Mouse (Mus musculus) bone marrow, adult 2 months (tissue): Measurements from ENCODE around the gene Prm3. TPM values are rescaled to one million over a fixed set of nuclear protein-coding genes. Genes with fewer than 3 reads are reported as not detected.

Source experiments
- H3K27ac ChIP-seq: fragments of 200-500 bp; 2 replicates; pipeline ENCODE4 v1.5.1; 2012; ENCODE audit warnings: low read depth, mild to moderate bottlenecking, control low read depth, inconsistent platforms, low read length; ENCODE audit not compliant: control insufficient read depth, poor library complexity, insufficient read depth
- H3K4me1 ChIP-seq: fragments of 200-500 bp; 2 replicates; pipeline ENCODE4 v1.6.1; 2011; ENCODE audit warnings: low read length; ENCODE audit not compliant: control insufficient read depth, insufficient read depth
- H3K4me3 ChIP-seq: fragments of 200-500 bp; replicated peaks from 2 replicates; pipeline ENCODE3; 2011; ENCODE audit warnings: mild to moderate bottlenecking, low read depth, low read length, control low read depth; ENCODE audit not compliant: control insufficient read depth
- CTCF ChIP-seq: fragments of 200-500 bp; IDR thresholded peaks from 2 replicates; pipeline ENCODE4 v1.5.1; 2011; ENCODE audit warnings: low read length, control low read depth; ENCODE audit not compliant: control insufficient read depth, insufficient read depth
- POLR2A ChIP-seq: fragments of 200-500 bp; IDR thresholded peaks from 2 replicates; pipeline ENCODE4 v1.6.1; 2011; ENCODE audit warnings: low read depth, mild to moderate bottlenecking, control low read depth, low read length, borderline replicate concordance; ENCODE audit not compliant: control insufficient read depth
- WGBS: fragments of 180-500 bp; shearing (Covaris S2); methylation state at CpG from one replicate; pipeline ENCODE4 v1.1.7; 2018; 5-methylcytosine and 5-hydroxymethylcytosine counted together
- polyA plus RNA-seq: library from polyadenylated mRNA; stranded (reverse); fragments of >200 nt; gene quantifications from 2 replicates; pipeline ENCODE4 v1.2.4, GENCODE M21; 2011; ENCODE audit warnings: low replicate concordance; ENCODE audit not compliant: missing spikeins, insufficient read depth, insufficient read length

Prm3 gene
- polyA plus RNA-seq, 1 experiment = not detected

DNA sequence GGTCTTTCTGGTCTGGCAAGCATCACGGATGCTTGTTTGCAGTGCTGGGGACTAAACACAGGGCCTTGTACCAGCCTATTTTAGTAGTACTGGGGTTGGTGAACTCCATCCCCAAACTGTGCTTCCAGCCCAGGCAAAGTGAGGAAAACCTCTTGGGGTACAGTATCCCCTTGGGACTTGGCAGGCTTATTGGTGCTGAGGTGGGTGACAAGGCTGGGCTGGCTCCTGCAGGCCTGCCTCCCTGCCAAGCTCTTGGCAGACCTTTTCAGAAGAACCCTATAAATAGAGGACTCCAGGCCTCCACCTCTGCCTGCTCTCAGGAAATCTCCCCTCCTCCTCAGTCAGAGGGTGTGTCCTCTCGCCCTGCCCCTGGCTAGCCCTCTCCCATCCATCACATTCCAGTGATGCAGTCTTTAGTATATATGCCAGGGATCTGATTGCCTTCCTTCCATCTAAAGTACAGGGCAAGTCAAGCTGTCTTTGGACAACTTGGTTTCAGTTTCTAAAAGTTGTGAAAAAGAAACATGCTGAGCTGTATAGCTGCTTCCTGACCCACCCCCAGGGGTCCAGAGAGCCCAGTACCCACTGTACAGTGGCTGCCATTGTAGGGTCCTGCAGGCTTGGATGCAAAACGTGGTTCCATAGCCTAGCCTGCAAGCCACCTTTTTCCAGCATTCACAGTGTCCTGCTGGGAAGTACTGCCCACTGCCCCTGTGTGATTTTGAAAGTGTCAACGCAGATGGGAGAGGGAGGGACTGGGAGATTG lies 3.7 kb downstream of the Prm3 start:
- WGBS = 64% methylated on average over 4 of the region's 4 CpGs
- Histone ChIP-seq H3K4me3 (no peak overlapping the region), H3K4me1 (peaks cover 6% of the 10 kb centered on the region), H3K27ac (no peak overlapping the region)
- TF ChIP-seq POLR2A = no peak
- TF ChIP-seq CTCF = no peak

DNA sequence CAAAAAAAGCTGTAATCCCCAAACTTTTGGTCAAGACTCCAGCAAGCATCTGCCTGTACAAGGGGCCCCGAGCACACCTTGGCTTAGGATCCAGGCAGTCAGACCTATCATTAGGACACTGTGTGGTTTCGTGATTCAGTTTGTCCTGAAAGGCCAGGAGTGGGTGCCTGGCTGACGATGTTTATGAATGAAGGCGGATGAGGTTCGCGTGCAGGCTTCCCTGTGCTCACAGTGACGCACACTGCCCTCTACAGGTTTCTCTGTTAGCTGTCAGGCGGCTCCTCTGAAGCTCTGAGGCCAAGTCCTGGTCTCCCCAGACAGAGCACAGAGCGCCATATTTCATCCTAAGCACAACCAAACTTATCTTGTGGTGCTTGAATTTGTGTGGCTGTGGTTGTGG lies 4.4 kb downstream of the Prm3 start:
- H3K4me3 ChIP-seq = peak overlapping the region; percentile 94
- peaks cover 6% of the 10 kb centered on the region for H3K4me1 ChIP-seq
- peak overlapping the region; percentile 92 for H3K27ac ChIP-seq
- TF ChIP-seq POLR2A (no peak), CTCF (peak; percentile 94)
- 1% methylated on average over 9 of the region's 9 CpGs for WGBS

DNA sequence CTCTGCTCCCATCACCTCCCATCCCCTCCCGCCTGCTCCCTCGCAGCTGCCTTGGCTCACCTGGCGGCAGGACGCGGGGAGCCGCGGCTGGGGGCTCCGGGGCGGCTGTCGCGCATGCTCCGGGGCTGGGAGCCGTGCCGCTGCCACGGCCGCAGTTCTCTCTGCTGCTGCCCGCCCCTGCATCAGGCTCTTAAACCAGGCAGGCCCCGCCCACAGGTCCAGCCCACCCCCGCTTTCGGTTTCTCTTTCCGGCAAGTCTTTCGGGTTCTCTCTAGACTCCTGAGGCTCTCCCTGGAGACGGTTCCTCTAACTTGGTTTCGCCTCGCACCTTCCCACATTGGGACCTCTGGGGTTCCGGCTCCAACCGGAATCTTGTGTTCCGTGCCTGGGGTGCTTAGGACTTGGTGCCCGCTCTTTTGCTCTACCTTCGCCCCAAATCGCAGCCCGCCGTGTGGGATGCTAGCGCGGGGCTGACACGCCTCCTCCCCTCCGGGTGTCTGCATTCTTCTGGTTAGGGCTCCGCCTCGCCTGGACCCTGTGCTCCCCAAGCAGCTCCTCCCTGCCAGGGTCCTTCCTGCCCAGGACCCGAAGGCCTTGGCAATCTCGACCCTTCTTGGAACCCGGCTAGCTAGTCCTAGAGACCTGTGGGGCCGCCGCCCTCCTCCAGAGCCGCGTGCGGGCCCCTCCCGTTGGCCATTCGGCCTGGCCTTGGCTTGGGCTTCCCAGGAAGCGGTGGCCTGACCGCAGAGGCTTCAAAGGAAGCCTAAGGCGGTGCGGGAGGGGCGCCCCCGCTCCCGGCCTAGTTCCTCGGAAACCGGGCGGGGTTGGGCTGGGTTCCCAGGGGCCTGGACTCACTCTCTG lies 5.1 kb downstream of the Prm3 start, which contains the start of gene Socs1:
Socs1 (minus strand) TSS at position 166 of the 861 bp plus-strand sequence.
- TF ChIP-seq POLR2A (peak; percentile 88; the same call in 1 of the 2 replicates), CTCF (no peak)
- under 1% methylated on average over 58 of the region's 59 CpGs for WGBS
- H3K4me1 ChIP-seq = peaks cover 6% of the 10 kb centered on the region
- peak within 1 kb of the TSS; percentile 94 for H3K4me3 ChIP-seq
- H3K27ac ChIP-seq = peak within 1 kb of the TSS; percentile 92

DNA sequence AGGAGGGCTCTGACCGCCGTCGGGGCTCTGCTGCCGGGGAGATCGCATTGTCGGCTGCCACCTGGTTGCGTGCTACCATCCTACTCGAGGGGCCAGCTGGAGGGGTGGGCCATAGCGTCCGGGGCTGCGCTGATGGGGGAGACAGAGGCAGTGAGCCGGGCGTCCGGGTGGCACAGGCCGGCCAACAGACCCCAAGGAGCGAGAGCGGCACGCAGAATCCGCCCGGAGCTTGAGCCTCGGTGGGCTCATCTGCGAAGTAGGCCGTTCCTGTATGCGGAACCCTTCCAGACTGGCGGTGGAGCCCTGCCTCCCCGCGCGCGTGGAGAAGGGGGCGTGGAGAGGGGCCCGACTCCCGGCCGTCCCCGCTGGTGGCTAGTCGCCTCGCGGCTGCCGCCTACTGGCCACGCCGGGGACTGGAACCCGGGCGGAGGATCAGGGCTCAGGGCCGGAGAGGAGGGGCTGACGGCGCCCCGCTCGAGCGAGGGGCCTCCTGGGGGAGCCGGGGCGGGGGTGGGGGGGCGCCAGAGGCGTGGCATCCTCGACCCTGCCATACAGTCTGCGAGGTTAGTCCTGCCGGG lies 5.8 kb downstream of the Prm3 start:
- Histone ChIP-seq H3K4me1 (peaks cover 6% of the 10 kb centered on the region), H3K27ac (peak overlapping the region; percentile 92), H3K4me3 (peak overlapping the region; percentile 94)
- under 1% methylated on average over 49 of the region's 55 CpGs for WGBS
- TF ChIP-seq CTCF (peak; percentile 71), POLR2A (peak; percentile 11; the same call in 1 of the 2 replicates)

DNA sequence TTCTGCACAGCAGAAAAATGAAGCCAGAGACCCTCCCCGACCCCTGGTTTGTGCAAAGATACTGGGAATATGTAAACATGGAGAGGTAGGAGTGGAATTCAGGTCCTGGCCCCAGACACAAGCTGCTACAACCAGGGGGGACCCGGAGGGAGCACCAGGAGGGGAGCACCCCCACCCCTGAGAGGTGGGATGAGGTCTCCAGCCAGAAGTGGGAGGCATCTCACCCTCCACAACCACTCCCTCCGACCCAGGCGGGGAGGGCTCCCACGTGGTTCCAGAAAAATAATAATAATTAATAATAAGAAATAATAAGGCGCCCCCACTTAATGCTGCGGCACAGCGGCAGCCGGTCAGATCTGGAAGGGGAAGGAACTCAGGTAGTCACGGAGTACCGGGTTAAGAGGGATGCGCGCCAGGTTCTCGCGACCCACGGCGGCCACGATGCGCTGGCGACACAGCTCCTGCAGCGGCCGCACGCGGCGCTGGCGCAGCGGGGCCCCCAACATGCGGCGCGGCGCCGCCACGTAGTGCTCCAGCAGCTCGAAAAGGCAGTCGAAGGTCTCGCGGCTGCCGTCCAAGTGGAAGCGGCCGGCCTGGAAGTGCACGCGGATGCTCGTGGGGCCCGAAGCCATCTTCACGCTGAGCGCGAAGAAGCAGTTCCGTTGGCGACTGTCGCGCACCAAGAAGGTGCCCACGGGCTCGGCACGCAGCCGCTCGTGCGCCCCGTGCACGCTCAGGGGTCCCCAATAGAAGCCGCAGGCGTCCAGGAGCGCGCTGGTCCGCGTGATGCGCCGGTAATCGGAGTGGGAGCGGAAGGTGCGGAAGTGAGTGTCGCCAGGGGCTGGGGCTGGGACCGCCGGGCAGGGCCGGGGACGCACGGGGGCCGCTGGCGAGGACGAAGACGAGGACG lies 6.6 kb downstream of the Prm3 start:
- 0 out of 2 replicates have a peak, but pooled peaks have one; percentile 23 for TF ChIP-seq POLR2A
- no peak for TF ChIP-seq CTCF
- peak overlapping the region; percentile 94 for H3K4me3 ChIP-seq
- peak overlapping the region; percentile 63 for H3K27ac ChIP-seq
- peaks cover 6% of the 10 kb centered on the region for H3K4me1 ChIP-seq
- WGBS = 3% methylated on average over 81 of the region's 81 CpGs

DNA sequence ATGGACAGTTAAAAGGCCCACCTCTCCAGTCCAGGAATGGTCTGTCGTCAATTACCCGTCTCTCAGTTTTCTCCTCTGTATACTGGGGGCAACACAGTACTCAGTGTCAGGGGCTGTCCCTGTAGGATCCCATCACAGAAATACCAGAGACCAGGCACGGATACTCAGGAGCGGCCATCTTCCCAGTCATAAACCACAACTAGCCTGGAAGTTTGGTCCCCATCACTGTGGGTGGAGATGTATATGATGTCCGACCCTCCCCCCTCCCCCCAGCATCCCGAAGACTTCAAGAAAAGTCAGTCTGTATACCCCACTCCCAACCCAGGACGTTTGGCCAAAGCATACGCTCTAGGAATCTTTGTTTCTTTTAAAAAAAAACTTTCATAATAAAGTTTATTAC lies 7.3 kb downstream of the Prm3 start:
- Histone ChIP-seq H3K4me1 (peaks cover 6% of the 10 kb centered on the region), H3K27ac (no peak overlapping the region), H3K4me3 (no peak overlapping the region)
- WGBS = 49% methylated on average over 8 of the region's 8 CpGs
- no peak for TF ChIP-seq CTCF
- no peak for TF ChIP-seq POLR2A

DNA sequence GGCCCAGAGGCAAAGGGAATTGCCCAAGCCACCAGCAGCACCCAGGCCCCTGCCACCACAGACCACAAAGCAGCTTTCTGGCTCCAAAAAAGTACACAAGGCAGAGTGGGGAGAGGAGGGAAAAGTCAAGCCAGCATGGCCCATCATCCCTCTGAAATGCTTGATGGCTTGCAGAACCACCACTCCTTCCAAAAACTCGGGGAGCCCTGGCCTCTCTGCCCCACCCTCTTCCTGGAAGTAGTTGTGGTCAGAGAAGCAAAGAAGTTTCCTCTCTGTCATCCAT lies 7.6 kb downstream of the Prm3 start:
- 0% methylated on average over 1 of the region's 1 CpGs for WGBS
- Histone ChIP-seq H3K4me1 (peaks cover 6% of the 10 kb centered on the region), H3K4me3 (no peak overlapping the region), H3K27ac (peak overlapping the region; percentile 34; the same call in 1 of the 2 replicates)
- TF ChIP-seq POLR2A (no peak), CTCF (no peak)

DNA sequence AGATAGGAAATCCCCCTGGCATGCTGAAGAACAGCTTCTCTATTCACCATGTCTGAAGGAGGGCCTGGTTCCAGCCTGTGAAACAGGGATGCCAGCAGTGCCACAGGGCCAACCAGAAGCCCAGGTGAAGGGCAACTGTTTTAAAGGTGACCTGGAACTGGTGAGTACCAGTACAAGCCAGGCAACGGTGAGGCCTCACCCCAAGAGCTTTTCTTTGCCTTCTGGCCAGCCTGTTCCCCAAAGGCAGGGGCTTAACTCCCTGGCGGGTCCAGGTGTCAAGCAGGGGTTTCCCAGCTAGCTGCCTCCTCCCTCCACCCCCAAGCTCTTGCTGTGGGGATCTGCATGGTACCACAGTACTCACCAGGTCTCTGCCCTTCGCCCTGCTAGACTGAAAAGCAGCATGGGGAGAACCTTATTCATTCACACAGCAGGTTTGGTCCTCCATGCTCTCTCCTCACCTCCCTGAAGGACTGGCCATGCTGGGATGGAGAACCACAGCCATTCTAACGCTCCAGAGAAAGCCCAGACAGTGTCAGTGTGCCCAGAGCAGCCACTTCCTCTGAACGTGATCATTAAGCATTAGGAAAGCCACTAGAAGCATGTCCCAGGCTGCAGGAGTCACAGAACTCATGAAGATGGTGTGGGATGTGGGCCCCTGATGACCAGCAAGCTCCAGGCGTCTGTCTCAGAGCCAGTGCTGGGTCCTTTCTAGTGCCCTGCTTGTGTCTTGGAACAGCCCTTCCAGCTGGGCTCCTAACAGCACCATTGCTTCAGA lies 8.2 kb downstream of the Prm3 start:
- 32% methylated on average over 6 of the region's 6 CpGs for WGBS
- TF ChIP-seq POLR2A (no peak), CTCF (no peak)
- Histone ChIP-seq H3K4me3 (no peak overlapping the region), H3K4me1 (peaks cover 6% of the 10 kb centered on the region), H3K27ac (peak overlapping the region; percentile 34; the same call in 1 of the 2 replicates)
